Mouse (Mus musculus): ENCODE results near the gene Exoc3l2. TPM values are rescaled to one million over a fixed set of nuclear protein-coding genes. Genes with fewer than 3 reads are reported as not detected.
A peak's percentile ranks its signal among the peaks of the same experiment; 100 is the strongest.

The Exoc3l2 gene
- polyA plus RNA-seq, 1 experiment = 0.06 TPM

- TF ChIP-seq CTCF (IDR thresholded peaks at IDR 0.05; ENCODE audit: extremely low read depth, insufficient read depth, low read length) = no peak
- no peak for TF ChIP-seq POLR2A (IDR thresholded peaks at IDR 0.05; ENCODE audit: extremely low read depth, insufficient read depth, low read length)
- Histone ChIP-seq H3K4me1 (ENCODE audit: control insufficient read depth, insufficient read depth, low read length) (peaks cover 2% of the 10 kb centered on the region; the same call in 1 of the 2 replicates), H3K4me3 (ENCODE audit: insufficient read depth, low read length) (no peak overlapping the region), H3K27ac (ENCODE audit: insufficient read depth, low read length) (no peak overlapping the region)
Measured at GRCm38 (mm10) chr7:19427999-19428650, 35.0 kb upstream of the Exoc3l2 start.

DNA sequence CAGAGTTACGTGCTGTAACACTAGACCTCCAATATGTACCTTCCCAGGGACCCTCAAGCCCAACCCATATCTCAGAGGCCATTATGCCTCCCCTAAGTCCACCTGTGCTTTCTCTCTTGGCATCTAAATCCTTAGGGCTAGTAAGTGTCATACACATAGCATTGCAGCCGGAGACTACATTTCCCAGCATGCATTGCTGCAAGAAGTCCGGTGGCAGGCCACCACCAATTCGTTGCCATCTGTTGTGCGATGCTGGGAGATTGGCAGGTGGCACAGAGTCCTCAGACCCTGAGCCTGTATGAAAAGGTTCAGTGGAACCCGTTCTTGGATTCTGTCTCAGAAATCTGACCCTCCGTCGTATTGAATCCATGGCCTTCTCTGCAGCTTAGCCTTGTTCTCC is 33.4 kb upstream of the Exoc3l2 start:
- TF ChIP-seq POLR2A (IDR thresholded peaks at IDR 0.05; ENCODE audit: extremely low read depth, insufficient read depth, low read length) (no peak), CTCF (IDR thresholded peaks at IDR 0.05; ENCODE audit: extremely low read depth, insufficient read depth, low read length) (no peak)
- Histone ChIP-seq H3K4me1 (ENCODE audit: control insufficient read depth, insufficient read depth, low read length) (peaks cover 2% of the 10 kb centered on the region; the same call in 1 of the 2 replicates), H3K27ac (ENCODE audit: insufficient read depth, low read length) (no peak overlapping the region), H3K4me3 (ENCODE audit: insufficient read depth, low read length) (no peak overlapping the region)

- no peak overlapping the region for H3K4me3 ChIP-seq (ENCODE audit: insufficient read depth, low read length)
- TF ChIP-seq POLR2A (IDR thresholded peaks at IDR 0.05; ENCODE audit: extremely low read depth, insufficient read depth, low read length) (no peak), CTCF (IDR thresholded peaks at IDR 0.05; ENCODE audit: extremely low read depth, insufficient read depth, low read length) (no peak)
- H3K27ac ChIP-seq (ENCODE audit: insufficient read depth, low read length) = no peak overlapping the region
- peaks cover 2% of the 10 kb centered on the region; the same call in 1 of the 2 replicates for H3K4me1 ChIP-seq (ENCODE audit: control insufficient read depth, insufficient read depth, low read length)
Measured at GRCm38 (mm10) chr7:19430402-19430801, 32.7 kb upstream of the Exoc3l2 start.

- no peak overlapping the region for H3K4me3 ChIP-seq (ENCODE audit: insufficient read depth, low read length)
- H3K4me1 ChIP-seq (ENCODE audit: control insufficient read depth, insufficient read depth, low read length) = no peaks in the 10 kb centered on the region
- TF ChIP-seq CTCF (IDR thresholded peaks at IDR 0.05; ENCODE audit: extremely low read depth, insufficient read depth, low read length) = 0 out of 2 replicates have a peak, but pooled peaks have one; percentile 3
- no peak for TF ChIP-seq POLR2A (IDR thresholded peaks at IDR 0.05; ENCODE audit: extremely low read depth, insufficient read depth, low read length)
- no peak overlapping the region for H3K27ac ChIP-seq (ENCODE audit: insufficient read depth, low read length)
Measured at GRCm38 (mm10) chr7:19432475-19432874, 30.7 kb upstream of the Exoc3l2 start.

- H3K4me1 ChIP-seq (ENCODE audit: control insufficient read depth, insufficient read depth, low read length) = no peaks in the 10 kb centered on the region
- H3K27ac ChIP-seq (ENCODE audit: insufficient read depth, low read length) = no peak overlapping the region
- H3K4me3 ChIP-seq (ENCODE audit: insufficient read depth, low read length) = no peak overlapping the region
- TF ChIP-seq CTCF (IDR thresholded peaks at IDR 0.05; ENCODE audit: extremely low read depth, insufficient read depth, low read length) (no peak), POLR2A (IDR thresholded peaks at IDR 0.05; ENCODE audit: extremely low read depth, insufficient read depth, low read length) (no peak)
Measured at GRCm38 (mm10) chr7:19436276-19436675, 26.9 kb upstream of the Exoc3l2 start.

- Histone ChIP-seq H3K4me1 (ENCODE audit: control insufficient read depth, insufficient read depth, low read length) (no peaks in the 10 kb centered on the region), H3K27ac (ENCODE audit: insufficient read depth, low read length) (no peak overlapping the region), H3K4me3 (ENCODE audit: insufficient read depth, low read length) (no peak overlapping the region)
- TF ChIP-seq POLR2A (IDR thresholded peaks at IDR 0.05; ENCODE audit: extremely low read depth, insufficient read depth, low read length) = no peak
Measured at GRCm38 (mm10) chr7:19437048-19437447, 26.1 kb upstream of the Exoc3l2 start.

GRCm38 (mm10) chr7:19441448-19442091 is 21.6 kb upstream of the Exoc3l2 start:
- Histone ChIP-seq H3K4me1 (ENCODE audit: control insufficient read depth, insufficient read depth, low read length) (no peaks in the 10 kb centered on the region), H3K27ac (ENCODE audit: insufficient read depth, low read length) (no peak overlapping the region), H3K4me3 (ENCODE audit: insufficient read depth, low read length) (no peak overlapping the region)
- no peak for TF ChIP-seq CTCF (IDR thresholded peaks at IDR 0.05; ENCODE audit: extremely low read depth, insufficient read depth, low read length)
- TF ChIP-seq POLR2A (IDR thresholded peaks at IDR 0.05; ENCODE audit: extremely low read depth, insufficient read depth, low read length) = no peak

DNA sequence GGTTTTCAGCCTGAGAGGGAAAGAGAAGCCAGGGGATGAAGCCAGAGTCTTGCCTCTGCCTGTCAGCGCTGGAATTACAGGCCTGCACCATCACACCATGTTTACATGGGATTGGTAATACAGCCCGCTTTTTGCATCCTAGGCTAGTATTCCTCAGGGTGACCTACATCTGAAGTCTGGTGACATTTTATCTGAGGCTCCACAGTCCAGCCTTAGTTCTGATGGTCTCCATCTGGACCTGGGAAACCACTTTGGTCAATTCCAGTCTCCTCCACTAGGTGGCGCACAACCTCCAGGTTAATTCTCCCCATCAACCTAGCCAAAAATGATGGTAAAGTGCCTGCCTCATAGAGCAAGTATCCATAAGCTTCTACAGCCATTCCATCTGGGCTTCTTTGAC is 19.8 kb upstream of the Exoc3l2 start:
- TF ChIP-seq CTCF (IDR thresholded peaks at IDR 0.05; ENCODE audit: extremely low read depth, insufficient read depth, low read length) (peak; percentile 85), POLR2A (IDR thresholded peaks at IDR 0.05; ENCODE audit: extremely low read depth, insufficient read depth, low read length) (no peak)
- Histone ChIP-seq H3K4me1 (ENCODE audit: control insufficient read depth, insufficient read depth, low read length) (peaks cover 2% of the 10 kb centered on the region), H3K4me3 (ENCODE audit: insufficient read depth, low read length) (no peak overlapping the region), H3K27ac (ENCODE audit: insufficient read depth, low read length) (no peak overlapping the region)

DNA sequence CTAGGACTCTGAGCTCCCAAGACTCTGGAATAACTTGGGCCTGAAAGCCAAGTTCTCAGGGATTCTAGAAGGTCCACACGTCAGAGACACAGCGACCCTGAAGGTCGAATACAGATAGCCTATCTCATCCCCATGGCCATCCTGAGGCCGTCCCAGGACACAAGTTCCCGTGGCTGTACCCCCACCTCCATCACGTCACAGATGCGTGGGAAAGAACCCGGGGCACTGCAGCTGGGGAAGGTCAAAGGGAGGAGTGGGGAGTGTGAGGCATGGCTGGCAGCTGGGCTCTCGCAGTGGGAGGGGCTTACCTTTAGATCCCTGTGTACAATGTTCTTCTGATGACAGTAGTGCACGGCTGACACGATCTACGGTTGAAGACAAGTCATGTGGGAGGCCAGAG is 18.3 kb upstream of the Exoc3l2 start:
- TF ChIP-seq CTCF (IDR thresholded peaks at IDR 0.05; ENCODE audit: extremely low read depth, insufficient read depth, low read length) (no peak), POLR2A (IDR thresholded peaks at IDR 0.05; ENCODE audit: extremely low read depth, insufficient read depth, low read length) (no peak)
- no peak overlapping the region for H3K4me3 ChIP-seq (ENCODE audit: insufficient read depth, low read length)
- H3K27ac ChIP-seq (ENCODE audit: insufficient read depth, low read length) = no peak overlapping the region
- peaks cover 2% of the 10 kb centered on the region for H3K4me1 ChIP-seq (ENCODE audit: control insufficient read depth, insufficient read depth, low read length)

DNA sequence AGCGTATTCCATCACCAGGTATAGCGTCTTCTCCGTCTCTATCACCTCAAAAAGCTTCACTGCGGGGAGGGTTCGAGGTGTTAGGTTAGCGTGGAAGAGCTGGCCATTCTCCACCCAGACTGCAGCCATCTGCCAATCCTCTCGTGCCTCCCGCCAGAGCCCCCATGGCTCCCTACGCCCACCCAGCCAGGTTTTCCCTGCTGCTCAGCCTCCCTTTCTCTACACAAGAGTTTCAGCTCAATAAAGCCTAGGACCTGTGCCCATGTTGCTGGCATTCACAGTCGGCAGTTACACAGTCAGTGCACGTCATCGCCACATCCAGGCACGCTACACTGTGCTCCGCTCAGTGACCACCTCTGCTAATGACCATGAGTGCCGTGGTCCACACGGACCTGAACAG is 15.4 kb upstream of the Exoc3l2 start:
- H3K4me1 ChIP-seq (ENCODE audit: control insufficient read depth, insufficient read depth, low read length) = peaks cover 2% of the 10 kb centered on the region
- H3K27ac ChIP-seq (ENCODE audit: insufficient read depth, low read length) = no peak overlapping the region
- H3K4me3 ChIP-seq (ENCODE audit: insufficient read depth, low read length) = no peak overlapping the region
- no peak for TF ChIP-seq POLR2A (IDR thresholded peaks at IDR 0.05; ENCODE audit: extremely low read depth, insufficient read depth, low read length)
- no peak for TF ChIP-seq CTCF (IDR thresholded peaks at IDR 0.05; ENCODE audit: extremely low read depth, insufficient read depth, low read length)
